Comparison of ENCODE assay signal across 10 mouse cellular contexts in the genomic region with DNA sequence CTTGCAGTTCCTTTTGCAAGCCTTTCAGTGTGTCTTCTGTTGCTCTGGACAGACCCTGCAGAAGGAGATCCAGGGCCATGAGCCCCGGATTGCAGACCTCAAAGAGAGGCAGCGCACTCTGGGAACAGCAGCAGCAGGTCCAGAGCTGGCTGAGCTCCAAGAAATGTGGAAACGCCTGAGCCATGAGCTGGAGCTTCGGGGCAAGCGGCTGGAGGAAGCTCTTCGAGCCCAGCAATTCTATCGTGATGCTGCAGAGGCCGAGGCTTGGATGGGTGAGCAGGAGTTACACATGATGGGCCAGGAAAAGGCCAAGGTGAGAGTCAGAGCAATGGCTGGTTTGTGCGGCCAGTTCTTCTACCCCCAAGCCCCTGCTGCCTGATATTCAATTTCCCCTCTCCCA. TPM values are rescaled to one million over a fixed set of nuclear protein-coding genes. Genes with fewer than 3 reads are reported as not detected.
DNase-seq lines count a peak whose midpoint lies in the region; ATAC-seq and TF ChIP-seq lines count a peak whose summit lies in the region.
"Had no signal": no experiment of that assay in that cellular context is flagged by ENCODE, and none has a peak within 500 bp of the region (broad histone marks: within the 10 kb centered on the region; RNA-seq: fewer than 3 reads in every experiment).

No protein-coding gene starts in this region.

- intact Hi-C loops in heart, postnatal 14 days (cut with DNase I) = no loop called here

- H3K9ac ChIP-seq in lung, embryonic 14.5 days = no peak overlapping the region
- H3K9ac ChIP-seq: midbrain, embryonic 12.5 days had no signal

- no peaks in the 10 kb centered on the region for H3K9me3 ChIP-seq in lung, embryonic 14.5 days (ENCODE audit: low read depth, low read length)
- H3K9me3 ChIP-seq: midbrain, embryonic 12.5 days had no signal

- no peaks in the 10 kb centered on the region for H3K27me3 ChIP-seq in lung, embryonic 14.5 days (ENCODE audit: insufficient read depth, low read length)
- H3K27me3 ChIP-seq: midbrain, embryonic 12.5 days had no signal

- H3K4me2 ChIP-seq in lung, embryonic 14.5 days = no peak overlapping the region
- H3K4me2 ChIP-seq: midbrain, embryonic 12.5 days had no signal

- peak; percentile 27 to 53 for DNase-seq in heart, adult 18-20 months
- DNase-seq in heart, adult 8-10 months (ENCODE audit: low spot score) = no peak
- peak; percentile 83 for DNase-seq in lung, embryonic 14.5 days
- DNase-seq in lung, adult 2 months = no peak
- DNase-seq in adrenal gland, adult 2 months = peak; percentile 74
- peak; percentile 50 to 64 for DNase-seq in heart, postnatal 14 days
- no peak for DNase-seq in neural tube, embryonic 10.5 days (ENCODE audit: extremely low spot score, low spot score)
- no peak for DNase-seq in embryo, embryonic 10 days (ENCODE audit: low spot score)
- DNase-seq: retina, postnatal 1 day had no signal

- no peaks in the 10 kb centered on the region for H3K36me3 ChIP-seq in lung, embryonic 14.5 days (ENCODE audit: insufficient read depth)

- TF ChIP-seq POLR2A in lung, adult 2 months (IDR thresholded peaks at IDR 0.05; ENCODE audit: borderline replicate concordance, extremely low read depth, low read depth, low read length) = no peak

- H3K27ac ChIP-seq in lung, embryonic 14.5 days (ENCODE audit: low read depth) = no peak overlapping the region
- H3K27ac ChIP-seq: midbrain, embryonic 12.5 days had no signal

- no peak for TF ChIP-seq CTCF in lung, embryonic 14.5 days (IDR thresholded peaks at IDR 0.05; ENCODE audit: low read depth)
- TF ChIP-seq CTCF in lung, adult 2 months (IDR thresholded peaks at IDR 0.05; ENCODE audit: insufficient read depth, low read length) = no peak

- no peak for ATAC-seq in lung, embryonic 14.5 days (ENCODE audit: insufficient read depth)

- H3K4me3 ChIP-seq in lung, embryonic 14.5 days (ENCODE audit: low read depth, low read length) = no peak overlapping the region
- no peak overlapping the region for H3K4me3 ChIP-seq in lung, adult 2 months (replicated peaks; ENCODE audit: extremely low read depth, low read depth, low read length)
- H3K4me3 ChIP-seq: midbrain, embryonic 12.5 days had no signal

- WGBS in lung, embryonic 14.5 days = 43% methylated on average over 9 of the region's 9 CpGs
- 50% methylated on average over 9 of the region's 9 CpGs for WGBS in lung, adult 2 months

- H3K4me1 ChIP-seq in lung, embryonic 14.5 days (ENCODE audit: insufficient read depth) = no peaks in the 10 kb centered on the region
- no peaks in the 10 kb centered on the region for H3K4me1 ChIP-seq in lung, adult 2 months (ENCODE audit: control insufficient read depth, insufficient read depth, low read length)
- H3K4me1 ChIP-seq: midbrain, embryonic 12.5 days had no signal

RNA-seq across cellular contexts. Expression of a gene that starts 11.2 kb away (rescaled TPM):
- total RNA-seq in heart, adult 18-20 months (2021) = 1 to 10 TPM; 7.8 to 8.6 TPM
- total RNA-seq in heart, adult 8-10 months (2022) = 1 to 10 TPM; 5.4 to 8.1 (median 6.3) TPM
- 54.4 and 65.1 TPM in 2 replicates for polyA plus RNA-seq in lung, embryonic 14.5 days (2014; fragmentation: Nextera tagmentation; extraction: Ambion mirVana)
- polyA plus RNA-seq in lung, adult 2 months (2012; rRNA removed) = 6.8 and 7.6 TPM in 2 replicates
- 10 to 100 TPM; 12.4 to 17.9 TPM for total RNA-seq in adrenal gland, adult 2 months (2021)
- 5.8 and 7.4 TPM in 2 replicates for polyA plus RNA-seq in adrenal gland, adult 2 months (2012; rRNA removed)
- 1 to 10 TPM; 5.8 to 6.3 TPM for total RNA-seq in heart, postnatal 14 days (2021)

RNA-seq across cellular contexts. Expression of a gene that starts 34.1 kb away (rescaled TPM):
- total RNA-seq in heart, adult 18-20 months (2021) = under 1 TPM; 0.22 to 0.98 TPM
- total RNA-seq in heart, adult 8-10 months (2022) = under 1 TPM; 0.22 to 0.91 (median 0.50) TPM
- 1.3 and 1.4 TPM in 2 replicates for polyA plus RNA-seq in lung, embryonic 14.5 days (2014; fragmentation: Nextera tagmentation; extraction: Ambion mirVana)
- 1.3 and 4.4 TPM in 2 replicates for polyA plus RNA-seq in lung, adult 2 months (2012; rRNA removed)
- total RNA-seq in adrenal gland, adult 2 months (2021) = under 1 TPM; 0.58 to 0.83 TPM
- polyA plus RNA-seq in adrenal gland, adult 2 months (2012; rRNA removed) = 0.30 and 0.42 TPM in 2 replicates
- total RNA-seq in heart, postnatal 14 days (2021) = under 1 TPM; 0.15 to 0.22 TPM

RNA-seq across cellular contexts. Expression of a gene that starts 46.6 kb away (rescaled TPM):
- total RNA-seq in heart, adult 18-20 months (2021) = not detected
- not detected for total RNA-seq in heart, adult 8-10 months (2022)
- polyA plus RNA-seq in lung, embryonic 14.5 days (2014; fragmentation: Nextera tagmentation; extraction: Ambion mirVana) = 2.3 and 2.9 TPM in 2 replicates
- polyA plus RNA-seq in lung, adult 2 months (2012; rRNA removed) = 0.20 and 0.65 TPM in 2 replicates
- total RNA-seq in adrenal gland, adult 2 months (2021) = under 1 TPM in 1 of 2 experiments, not detected in 1; 0.12 TPM
- 0.27 and 2.3 TPM in 2 replicates for polyA plus RNA-seq in adrenal gland, adult 2 months (2012; rRNA removed)
- total RNA-seq in heart, postnatal 14 days (2021) = not detected

RNA-seq across cellular contexts. Expression of a gene that starts 48.6 kb away (rescaled TPM):
- total RNA-seq in heart, adult 18-20 months (2021) = 10 to 100 TPM; 38.8 to 43.3 TPM
- 10 to 100 TPM; 38.2 to 44.5 (median 43.4) TPM for total RNA-seq in heart, adult 8-10 months (2022)
- polyA plus RNA-seq in lung, embryonic 14.5 days (2014; fragmentation: Nextera tagmentation; extraction: Ambion mirVana) = 62.8 and 69.6 TPM in 2 replicates
- polyA plus RNA-seq in lung, adult 2 months (2012; rRNA removed) = 28.6 and 36.1 TPM in 2 replicates
- 10 to 100 TPM; 50.2 to 72.7 TPM for total RNA-seq in adrenal gland, adult 2 months (2021)
- 11.8 and 14.7 TPM in 2 replicates for polyA plus RNA-seq in adrenal gland, adult 2 months (2012; rRNA removed)
- 10 to 100 TPM; 41.4 to 48.7 TPM for total RNA-seq in heart, postnatal 14 days (2021)

Comparison
In these comparisons a context has a peak if more than half of its experiments do, and no peak if none do; other contexts are left out.
1. DNase-seq: peak in heart, adult 18-20 months (2 of 2), lung, embryonic 14.5 days (single experiment), adrenal gland, adult 2 months (single experiment) and heart, postnatal 14 days (2 of 2); none in heart, adult 8-10 months (single experiment), lung, adult 2 months (single experiment), neural tube, embryonic 10.5 days (single experiment) and embryo, embryonic 10 days (single experiment).